Mouse (Mus musculus) heart, embryonic 16.5 days (tissue): ENCODE data around the gene Gm10309. TPM values are rescaled to one million over a fixed set of nuclear protein-coding genes. Genes with fewer than 3 reads are reported as not detected.

Source experiments
- ATAC-seq: fragments of 200-750 bp; cut with Nextera tagmentation; replicated peaks from 2 replicates; pipeline ENCODE4 v1.8.0; 2017; ENCODE audit warnings: moderate number of reproducible peaks; ENCODE audit not compliant: insufficient read depth, low FRiP score; ENCODE audit errors: extremely low read depth
- H3K27ac ChIP-seq: fragments of 300-500 bp; sonication (generic); 2 replicates; pipeline ENCODE4 v1.5.1; 2014; ENCODE audit warnings: mild to moderate bottlenecking, low read length, control low read depth, moderate library complexity
- H3K27me3 ChIP-seq: fragments of 300-500 bp; sonication (generic); 2 replicates; pipeline ENCODE4 v1.6.1; 2014; ENCODE audit warnings: low read length, mixed read lengths; ENCODE audit not compliant: control insufficient read depth, insufficient read depth
- H3K36me3 ChIP-seq: fragments of 300-500 bp; sonication (generic); 2 replicates; pipeline ENCODE4 v1.6.1; 2014; ENCODE audit not compliant: control insufficient read depth, insufficient read depth
- H3K4me1 ChIP-seq: fragments of 300-500 bp; sonication (generic); 2 replicates; pipeline ENCODE4 v1.6.1; 2014; ENCODE audit warnings: low read length, mixed read lengths; ENCODE audit not compliant: control insufficient read depth, insufficient read depth
- H3K4me2 ChIP-seq: fragments of 300-500 bp; sonication (generic); 2 replicates; pipeline ENCODE4 v1.6.1; 2014; ENCODE audit warnings: low read depth, mild to moderate bottlenecking, control low read depth, low read length
- H3K4me3 ChIP-seq: fragments of 300-500 bp; sonication (generic); 2 replicates; pipeline ENCODE4 v1.5.1; 2014; ENCODE audit warnings: mild to moderate bottlenecking, control low read depth, low read length
- H3K9ac ChIP-seq: fragments of 300-500 bp; sonication (generic); 2 replicates; pipeline ENCODE4 v1.6.1; 2014; ENCODE audit warnings: low read length, control low read depth
- H3K9me3 ChIP-seq: fragments of 300-500 bp; sonication (generic); replicated peaks from 2 replicates; pipeline ENCODE4 v1.6.1; 2016; ENCODE audit warnings: low read length; ENCODE audit not compliant: control insufficient read depth
- WGBS: fragments of 180-500 bp; shearing (Covaris S2); extraction: QIAGEN DNeasy Blood & Tissue Kit; methylation state at CpG from one replicate; pipeline ENCODE4 v1.1.7; 2014; 5-methylcytosine and 5-hydroxymethylcytosine counted together
- polyA plus RNA-seq: library from polyadenylated mRNA; unstranded; fragments of >200 nt; fragmentation: Nextera tagmentation; extraction: Ambion mirVana; gene quantifications from 2 replicates; pipeline ENCODE4 v1.2.1, GENCODE M21; 2015

The Gm10309 gene
- polyA plus RNA-seq, 1 experiment from 2014 or later: 0.16 TPM

GRCm38 (mm10) chr17:86522649-86523048 is 17.6 kb upstream of the Gm10309 start:
- H3K9me3 ChIP-seq: no peaks in the 10 kb centered on the region
- WGBS: 73% methylated on average over 5 of the region's 5 CpGs
- H3K27me3 ChIP-seq: no peaks in the 10 kb centered on the region
- ATAC-seq: no peak
- H3K9ac ChIP-seq: no peak overlapping the region
- no peak overlapping the region for H3K4me2 ChIP-seq
- H3K4me3 ChIP-seq: no peak overlapping the region
- no peaks in the 10 kb centered on the region; the same call in none of the 2 replicates for H3K4me1 ChIP-seq
- H3K36me3 ChIP-seq: no peaks in the 10 kb centered on the region
- no peak overlapping the region for H3K27ac ChIP-seq

- ATAC-seq: no peak
- 87% methylated on average over 11 of the region's 11 CpGs for WGBS
- no peak overlapping the region for H3K4me2 ChIP-seq
- H3K9ac ChIP-seq: no peak overlapping the region
- H3K4me1 ChIP-seq: no peaks in the 10 kb centered on the region; the same call in none of the 2 replicates
- H3K27me3 ChIP-seq: no peaks in the 10 kb centered on the region
- no peaks in the 10 kb centered on the region for H3K9me3 ChIP-seq
- H3K4me3 ChIP-seq: no peak overlapping the region
- H3K27ac ChIP-seq: no peak overlapping the region
- H3K36me3 ChIP-seq: no peaks in the 10 kb centered on the region
Measured at GRCm38 (mm10) chr17:86521252-86521651, 16.2 kb upstream of the Gm10309 start.

GRCm38 (mm10) chr17:86518604-86519003 is 13.6 kb upstream of the Gm10309 start:
- no peaks in the 10 kb centered on the region for H3K27me3 ChIP-seq
- no peak overlapping the region for H3K9ac ChIP-seq
- no peak overlapping the region for H3K27ac ChIP-seq
- no peak for ATAC-seq
- no peaks in the 10 kb centered on the region for H3K36me3 ChIP-seq
- H3K9me3 ChIP-seq: no peaks in the 10 kb centered on the region
- peaks cover 6% of the 10 kb centered on the region for H3K4me1 ChIP-seq
- H3K4me2 ChIP-seq: no peak overlapping the region
- H3K4me3 ChIP-seq: no peak overlapping the region
- WGBS: 85% methylated on average over 7 of the region's 7 CpGs

- Histone ChIP-seq H3K27me3 (no peaks in the 10 kb centered on the region), H3K36me3 (no peaks in the 10 kb centered on the region), H3K27ac (no peak overlapping the region), H3K4me2 (no peak overlapping the region), H3K9ac (no peak overlapping the region), H3K4me1 (peaks cover 9% of the 10 kb centered on the region), H3K9me3 (no peaks in the 10 kb centered on the region), H3K4me3 (no peak overlapping the region)
- 74% methylated on average over 5 of the region's 5 CpGs for WGBS
- no peak for ATAC-seq
Measured at GRCm38 (mm10) chr17:86516630-86517029, 11.6 kb upstream of the Gm10309 start.

GRCm38 (mm10) chr17:86514974-86515620 is 10.1 kb upstream of the Gm10309 start:
- Histone ChIP-seq H3K27me3 (no peaks in the 10 kb centered on the region), H3K4me2 (no peak overlapping the region), H3K36me3 (no peaks in the 10 kb centered on the region), H3K9ac (no peak overlapping the region), H3K9me3 (no peaks in the 10 kb centered on the region), H3K4me1 (peaks cover 12% of the 10 kb centered on the region), H3K4me3 (no peak overlapping the region), H3K27ac (0 out of 2 replicates have a peak overlapping the region, but pooled peaks have one; percentile 2)
- 52% methylated on average over 13 of the region's 13 CpGs for WGBS
- peak; percentile 32; the same call in 1 of the 2 replicates for ATAC-seq

- H3K36me3 ChIP-seq: no peaks in the 10 kb centered on the region
- ATAC-seq: no peak
- H3K9ac ChIP-seq: no peak overlapping the region
- peaks cover 17% of the 10 kb centered on the region for H3K4me1 ChIP-seq
- no peak overlapping the region for H3K4me3 ChIP-seq
- H3K27ac ChIP-seq: peak overlapping the region; percentile 44
- H3K27me3 ChIP-seq: no peaks in the 10 kb centered on the region
- 66% methylated on average over 5 of the region's 5 CpGs for WGBS
- no peaks in the 10 kb centered on the region for H3K9me3 ChIP-seq
- H3K4me2 ChIP-seq: no peak overlapping the region
Measured at GRCm38 (mm10) chr17:86509871-86510270, 4.8 kb upstream of the Gm10309 start.

GRCm38 (mm10) chr17:86508212-86508490 is 3.1 kb upstream of the Gm10309 start:
- peaks cover 13% of the 10 kb centered on the region for H3K4me1 ChIP-seq
- no peaks in the 10 kb centered on the region for H3K27me3 ChIP-seq
- no peaks in the 10 kb centered on the region for H3K9me3 ChIP-seq
- no peaks in the 10 kb centered on the region for H3K36me3 ChIP-seq
- 86% methylated on average over 3 of the region's 3 CpGs for WGBS
- H3K27ac ChIP-seq: no peak overlapping the region
- H3K4me2 ChIP-seq: no peak overlapping the region
- no peak overlapping the region for H3K4me3 ChIP-seq
- H3K9ac ChIP-seq: no peak overlapping the region
- no peak for ATAC-seq

- Histone ChIP-seq H3K27me3 (no peaks in the 10 kb centered on the region), H3K9ac (no peak overlapping the region), H3K27ac (peak overlapping the region; percentile 76), H3K4me1 (peaks cover 14% of the 10 kb centered on the region), H3K9me3 (no peaks in the 10 kb centered on the region), H3K4me2 (no peak overlapping the region), H3K4me3 (no peak overlapping the region), H3K36me3 (no peaks in the 10 kb centered on the region)
- 0 out of 2 replicates have a peak, but pooled peaks have one; percentile 33 for ATAC-seq
- 52% methylated on average over 19 of the region's 19 CpGs for WGBS
Measured at GRCm38 (mm10) chr17:86507342-86508211, 2.5 kb upstream of the Gm10309 start.

GRCm38 (mm10) chr17:86506881-86507280 is 1.8 kb upstream of the Gm10309 start:
- no peak overlapping the region for H3K9ac ChIP-seq
- WGBS: 56% methylated on average over 5 of the region's 5 CpGs
- 0 out of 2 replicates have a peak, but pooled peaks have one; percentile 20 for ATAC-seq

More at GRCm38 (mm10) chr17:86506881-86507280, 1.8 kb upstream of the Gm10309 start:
- peak overlapping the region; percentile 23; the same call in 1 of the 2 replicates for H3K4me2 ChIP-seq
- H3K27ac ChIP-seq: peak overlapping the region; percentile 76
- no peaks in the 10 kb centered on the region for H3K36me3 ChIP-seq
- H3K27me3 ChIP-seq: no peaks in the 10 kb centered on the region
- H3K4me1 ChIP-seq: peaks cover 14% of the 10 kb centered on the region
- no peak overlapping the region for H3K4me3 ChIP-seq
- no peaks in the 10 kb centered on the region for H3K9me3 ChIP-seq
